Mouse (Mus musculus) mature B cell (primary cell): ENCODE data around the gene Prkch.

Source experiments
- in situ Hi-C: fragments of 300-500 bp; cut with MboI; formaldehyde crosslinking; loops from 2 replicates; pipeline ENCODE4 v1.14.3; 2019

Prkch gene

GRCm38 (mm10) chr12:73754476-73755150 is 170.0 kb downstream of the Prkch start:
- in situ Hi-C loops = no loop called here

GRCm38 (mm10) chr12:73755646-73756045 is 171.1 kb downstream of the Prkch start:
- in situ Hi-C loops = no loop called here

- in situ Hi-C loops = no loop called here
Measured at GRCm38 (mm10) chr12:73756527-73756926, 171.9 kb downstream of the Prkch start.

- in situ Hi-C loops = no loop called here
Measured at GRCm38 (mm10) chr12:73762001-73762400, 177.4 kb downstream of the Prkch start.

- in situ Hi-C loops = no loop called here
Measured at GRCm38 (mm10) chr12:73762762-73763161, 178.2 kb downstream of the Prkch start.

GRCm38 (mm10) chr12:73764649-73765525 is 180.3 kb downstream of the Prkch start:
- in situ Hi-C loops = no loop called here

- in situ Hi-C loops = no loop called here
Measured at GRCm38 (mm10) chr12:73766152-73766551, 181.6 kb downstream of the Prkch start.

GRCm38 (mm10) chr12:73768788-73769187 is 184.2 kb downstream of the Prkch start:
- in situ Hi-C loops = no loop called here

GRCm38 (mm10) chr12:73769536-73769935 is 184.9 kb downstream of the Prkch start:
- in situ Hi-C loops = no loop called here

GRCm38 (mm10) chr12:73770771-73771170 is 186.2 kb downstream of the Prkch start:
- in situ Hi-C loops = no loop called here

GRCm38 (mm10) chr12:73774793-73775385 is 190.3 kb downstream of the Prkch start:
- in situ Hi-C loops = no loop called here

- in situ Hi-C loops = no loop called here
Measured at GRCm38 (mm10) chr12:73776401-73776945, 191.9 kb downstream of the Prkch start.

- in situ Hi-C loops = no loop called here
Measured at GRCm38 (mm10) chr12:73777673-73778072, 193.1 kb downstream of the Prkch start.

- in situ Hi-C loops = no loop called here
Measured at GRCm38 (mm10) chr12:73779332-73780231, 195.0 kb downstream of the Prkch start.

GRCm38 (mm10) chr12:73781425-73782032 is 196.9 kb downstream of the Prkch start:
- in situ Hi-C loops = no loop called here

- in situ Hi-C loops = no loop called here
Measured at GRCm38 (mm10) chr12:73786909-73787308, 202.3 kb downstream of the Prkch start.

- in situ Hi-C loops = no loop called here
Measured at GRCm38 (mm10) chr12:73788850-73789249, 204.3 kb downstream of the Prkch start.

GRCm38 (mm10) chr12:73790571-73791108 is 206.0 kb downstream of the Prkch start:
- in situ Hi-C loops = no loop called here

GRCm38 (mm10) chr12:73793216-73793615 is 208.6 kb downstream of the Prkch start:
- in situ Hi-C loops = no loop called here

- in situ Hi-C loops = no loop called here
Measured at GRCm38 (mm10) chr12:73793744-73794143, 209.1 kb downstream of the Prkch start.
